Mouse (Mus musculus): ENCODE results near the gene Unc5a. TPM values are rescaled to one million over a fixed set of nuclear protein-coding genes. Genes with fewer than 3 reads are reported as not detected.

Unc5a gene
- polyA plus RNA-seq (2012; rRNA removed): 3.4 and 3.9 TPM in 2 replicates

GRCm38 (mm10) chr13:54948531-54949493 is at the start of gene Unc5a:
Unc5a (plus strand) TSS chr13:54949411.

GRCm38 (mm10) chr13:55021194-55021779 is 72.1 kb downstream of the Unc5a start, which contains the start of gene Hk3:
Hk3 (minus strand) TSS chr13:55021385.

Other genes starting within 250 kb of the Unc5a start
- gene Cdhr2, start 247.9 kb upstream of the Unc5a start, polyA plus RNA-seq (2012; rRNA removed): 1.3 TPM in 2 replicates
- gene Gprin1, start 199.5 kb upstream of the Unc5a start, polyA plus RNA-seq (2012; rRNA removed): 0.17 and 0.40 TPM in 2 replicates
- 1.0 and 1.6 TPM in 2 replicates for gene Sncb, start 182.8 kb upstream of the Unc5a start, polyA plus RNA-seq (2012; rRNA removed)
- gene Eif4e1b, start 165.4 kb upstream of the Unc5a start, polyA plus RNA-seq (2012; rRNA removed): not detected in 2 replicates
- 7.5 and 9.4 TPM in 2 replicates for gene Tspan17, start 160.0 kb upstream of the Unc5a start, polyA plus RNA-seq (2012; rRNA removed)
- gene Hk3, start 72.0 kb downstream of the Unc5a start, polyA plus RNA-seq (2012; rRNA removed): 0.78 and 0.80 TPM in 2 replicates
- gene Uimc1, start 150.9 kb downstream of the Unc5a start, polyA plus RNA-seq (2012; rRNA removed): 0.42 and 0.80 TPM in 2 replicates
- 2.8 and 3.8 TPM in 2 replicates for gene Zfp346, start 155.9 kb downstream of the Unc5a start, polyA plus RNA-seq (2012; rRNA removed)
- gene Gm17617, start 184.1 kb downstream of the Unc5a start, polyA plus RNA-seq (2012; rRNA removed): not detected in 2 replicates
- gene Fgfr4, start 203.2 kb downstream of the Unc5a start, polyA plus RNA-seq (2012; rRNA removed): 1.4 and 2.0 TPM in 2 replicates